Mouse (Mus musculus): Measurements from ENCODE around the gene H2afy. TPM values are rescaled to one million over a fixed set of nuclear protein-coding genes. Genes with fewer than 3 reads are reported as not detected.
A peak's percentile ranks its signal among the peaks of the same experiment; 100 is the strongest.
"Not testable (repeated sequence)": the region's sequence is repeated elsewhere in the genome, so short reads cannot be mapped to it uniquely, and the experiment has no call there.

The H2afy gene
- polyA plus RNA-seq, 1 experiment from 2014 or later, result 497 TPM

- DNase-seq (ENCODE audit: low spot score), result peak; percentile 79
- 14% methylated on average over 10 of the region's 10 CpGs for WGBS
- H3K4me1 ChIP-seq, result peaks cover 49% of the 10 kb centered on the region
- no peaks in the 10 kb centered on the region for H3K9me3 ChIP-seq
- peak overlapping the region; percentile 77 for H3K27ac ChIP-seq (replicated peaks)
- no peaks in the 10 kb centered on the region for H3K36me3 ChIP-seq (replicated peaks)
- H3K4me3 ChIP-seq, result peak overlapping the region; percentile 16; the same call in 1 of the 2 replicates
- H3K27me3 ChIP-seq (replicated peaks; ENCODE audit: low read depth, poor library complexity, severe bottlenecking), result peaks cover 15% of the 10 kb centered on the region
Measured at GRCm38 (mm10) chr13:56052781-56053180, 83.4 kb downstream of the H2afy start.

- peaks cover 46% of the 10 kb centered on the region for H3K4me1 ChIP-seq
- DNase-seq (ENCODE audit: low spot score), result no peak
- H3K27me3 ChIP-seq (replicated peaks; ENCODE audit: low read depth, poor library complexity, severe bottlenecking), result peaks cover 15% of the 10 kb centered on the region
- H3K4me3 ChIP-seq, result no peak overlapping the region
- H3K27ac ChIP-seq (replicated peaks), result peak overlapping the region; percentile 72; the same call in 1 of the 2 replicates
- H3K36me3 ChIP-seq (replicated peaks), result no peaks in the 10 kb centered on the region
- no peaks in the 10 kb centered on the region for H3K9me3 ChIP-seq
- 49% methylated on average over 6 of the region's 6 CpGs for WGBS
Measured at GRCm38 (mm10) chr13:56050246-56050645, 85.9 kb downstream of the H2afy start.

DNA sequence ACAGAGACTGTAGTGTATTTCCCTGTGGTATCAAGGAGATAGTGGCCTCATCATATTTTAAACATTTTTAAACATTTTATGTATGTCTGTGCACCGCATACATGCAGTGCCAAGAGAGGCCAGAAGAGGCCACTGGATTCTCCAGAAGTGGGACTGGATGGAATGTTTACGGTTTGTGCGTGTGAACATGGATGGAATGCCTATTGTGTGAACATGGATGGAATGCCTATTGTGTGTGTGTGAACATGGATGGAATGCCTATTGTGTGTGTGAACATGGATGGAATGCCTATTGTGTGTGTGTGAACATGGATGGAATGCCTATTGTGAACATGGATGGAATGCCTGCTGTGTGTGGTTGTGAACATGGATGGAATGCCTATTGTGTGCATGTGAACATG is 93.9 kb downstream of the H2afy start:
- 95% methylated on average over 3 of the region's 3 CpGs for WGBS
- no peak overlapping the region for H3K27ac ChIP-seq (replicated peaks)

DNA sequence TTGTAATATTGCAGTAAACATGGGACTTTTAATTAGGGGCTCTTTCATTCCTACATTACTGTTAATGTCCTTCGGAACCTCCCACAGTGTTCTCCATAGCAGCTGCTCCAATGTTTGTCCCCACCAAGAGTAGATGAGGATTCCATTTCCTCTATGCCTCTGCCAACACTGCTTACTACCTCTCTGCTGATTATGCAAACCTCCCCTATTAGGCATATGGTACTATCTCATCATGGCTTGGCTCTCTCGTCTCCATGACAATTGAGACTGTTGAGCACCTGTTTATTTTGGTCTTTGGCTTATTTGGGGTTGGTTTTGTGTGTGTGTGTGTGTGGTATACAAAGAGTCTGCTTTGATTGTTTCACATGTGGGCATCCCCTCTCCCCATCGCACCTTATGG is 95.5 kb downstream of the H2afy start:
- H3K9me3 ChIP-seq, result no peaks in the 10 kb centered on the region
- no peak overlapping the region for H3K4me3 ChIP-seq
- no peak overlapping the region for H3K27ac ChIP-seq (replicated peaks)
- H3K4me1 ChIP-seq, result peaks cover 4% of the 10 kb centered on the region
- no peak for DNase-seq (ENCODE audit: low spot score)
- 86% methylated on average over 3 of the region's 3 CpGs for WGBS
- H3K36me3 ChIP-seq (replicated peaks), result no peaks in the 10 kb centered on the region
- no peaks in the 10 kb centered on the region for H3K27me3 ChIP-seq (replicated peaks; ENCODE audit: low read depth, poor library complexity, severe bottlenecking)

More for the DNA sequence above, 93.9 kb downstream of the H2afy start:
- no peak for DNase-seq (ENCODE audit: low spot score)
- Histone ChIP-seq H3K4me1 (peaks cover 4% of the 10 kb centered on the region), H3K36me3 (replicated peaks) (no peaks in the 10 kb centered on the region), H3K27me3 (replicated peaks; ENCODE audit: low read depth, poor library complexity, severe bottlenecking) (no peaks in the 10 kb centered on the region), H3K4me3 (no peak overlapping the region), H3K9me3 (no peaks in the 10 kb centered on the region)

GRCm38 (mm10) chr13:56039610-56040371 is 96.4 kb downstream of the H2afy start:
- Histone ChIP-seq H3K36me3 (replicated peaks) (no peaks in the 10 kb centered on the region), H3K27me3 (replicated peaks; ENCODE audit: low read depth, poor library complexity, severe bottlenecking) (no peaks in the 10 kb centered on the region), H3K4me1 (peaks cover under 1% of the 10 kb centered on the region), H3K4me3 (no peak overlapping the region), H3K9me3 (no peaks in the 10 kb centered on the region), H3K27ac (replicated peaks) (no peak overlapping the region)
- WGBS, result 85% methylated on average over 10 of the region's 10 CpGs
- no peak for DNase-seq (ENCODE audit: low spot score)

GRCm38 (mm10) chr13:56029006-56029405 is 107.2 kb downstream of the H2afy start:
- H3K27ac ChIP-seq (replicated peaks), result no peak overlapping the region
- 80% methylated on average over 4 of the region's 4 CpGs for WGBS
- no peaks in the 10 kb centered on the region for H3K36me3 ChIP-seq (replicated peaks)
- no peaks in the 10 kb centered on the region for H3K27me3 ChIP-seq (replicated peaks; ENCODE audit: low read depth, poor library complexity, severe bottlenecking)
- no peaks in the 10 kb centered on the region for H3K9me3 ChIP-seq
- no peak overlapping the region for H3K4me3 ChIP-seq
- H3K4me1 ChIP-seq, result peaks cover 37% of the 10 kb centered on the region
- DNase-seq (ENCODE audit: low spot score), result no peak

GRCm38 (mm10) chr13:56027996-56028395 is 108.2 kb downstream of the H2afy start:
- H3K4me1 ChIP-seq, result peaks cover 40% of the 10 kb centered on the region
- DNase-seq (ENCODE audit: low spot score); H3K4me3 ChIP-seq; H3K27ac ChIP-seq (replicated peaks); H3K36me3 ChIP-seq (replicated peaks); H3K27me3 ChIP-seq (replicated peaks; ENCODE audit: low read depth, poor library complexity, severe bottlenecking); H3K9me3 ChIP-seq: not testable (repeated sequence)
- 74% methylated on average over 5 of the region's 5 CpGs for WGBS

DNA sequence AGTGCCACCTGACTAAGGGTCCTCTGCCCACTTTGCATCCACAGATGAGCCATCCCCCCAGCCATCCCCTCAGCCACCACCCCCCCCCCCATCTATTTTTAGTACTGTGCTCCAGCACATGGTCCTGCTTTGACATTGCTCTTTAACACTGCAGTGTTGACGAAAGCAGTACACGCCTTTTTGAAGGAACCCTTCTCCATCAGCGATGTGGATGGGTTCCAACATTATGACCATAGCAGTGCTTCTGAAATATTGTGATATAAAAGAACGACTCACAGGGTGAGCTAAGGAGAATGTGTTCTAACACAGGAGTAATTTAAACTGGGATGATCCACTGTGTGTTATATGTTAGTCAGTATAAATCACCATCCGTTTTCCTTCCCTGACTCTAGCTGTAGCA is 109.5 kb downstream of the H2afy start:
- no peak for DNase-seq (ENCODE audit: low spot score)
- Histone ChIP-seq H3K36me3 (replicated peaks) (no peaks in the 10 kb centered on the region), H3K4me1 (peaks cover 31% of the 10 kb centered on the region), H3K9me3 (no peaks in the 10 kb centered on the region), H3K27ac (replicated peaks) (no peak overlapping the region), H3K4me3 (no peak overlapping the region), H3K27me3 (replicated peaks; ENCODE audit: low read depth, poor library complexity, severe bottlenecking) (no peaks in the 10 kb centered on the region)
- WGBS, result 90% methylated on average over 5 of the region's 5 CpGs

DNA sequence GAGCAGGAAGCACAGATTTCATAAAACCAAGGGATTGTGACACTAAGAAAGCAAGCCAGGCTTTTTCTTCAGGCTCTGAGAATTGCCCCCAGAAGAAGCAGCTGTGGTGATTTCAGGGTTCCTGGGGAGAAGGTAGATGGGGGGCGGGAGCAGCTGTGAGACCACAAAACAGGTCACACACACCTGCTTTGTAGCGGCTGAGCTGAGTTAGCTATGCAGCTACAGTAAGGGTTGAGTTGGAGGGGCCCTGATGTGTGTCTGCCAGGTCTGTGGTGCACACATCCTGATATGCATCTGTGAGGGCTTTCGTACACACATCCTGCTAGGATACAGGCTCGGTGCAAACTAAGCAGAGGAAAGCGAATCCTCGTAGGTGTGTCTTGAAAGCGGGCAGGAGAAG is 110.1 kb downstream of the H2afy start:
- no peak for DNase-seq (ENCODE audit: low spot score)
- H3K27ac ChIP-seq (replicated peaks), result no peak overlapping the region; the same call in 1 of the 2 replicates
- H3K4me3 ChIP-seq, result no peak overlapping the region
- no peaks in the 10 kb centered on the region for H3K27me3 ChIP-seq (replicated peaks; ENCODE audit: low read depth, poor library complexity, severe bottlenecking)
- no peaks in the 10 kb centered on the region for H3K36me3 ChIP-seq (replicated peaks)
- peaks cover 31% of the 10 kb centered on the region for H3K4me1 ChIP-seq
- H3K9me3 ChIP-seq, result no peaks in the 10 kb centered on the region
- WGBS, result 82% methylated on average over 7 of the region's 7 CpGs

- Histone ChIP-seq H3K9me3 (no peaks in the 10 kb centered on the region), H3K4me1 (peaks cover 31% of the 10 kb centered on the region), H3K36me3 (replicated peaks) (no peaks in the 10 kb centered on the region), H3K27ac (replicated peaks) (peak overlapping the region; percentile 5; the same call in 1 of the 2 replicates), H3K27me3 (replicated peaks; ENCODE audit: low read depth, poor library complexity, severe bottlenecking) (no peaks in the 10 kb centered on the region), H3K4me3 (no peak overlapping the region)
- 57% methylated on average over 14 of the region's 14 CpGs for WGBS
- DNase-seq (ENCODE audit: low spot score), result peak; percentile 35
Measured at GRCm38 (mm10) chr13:56025027-56025410, 111.1 kb downstream of the H2afy start.

DNA sequence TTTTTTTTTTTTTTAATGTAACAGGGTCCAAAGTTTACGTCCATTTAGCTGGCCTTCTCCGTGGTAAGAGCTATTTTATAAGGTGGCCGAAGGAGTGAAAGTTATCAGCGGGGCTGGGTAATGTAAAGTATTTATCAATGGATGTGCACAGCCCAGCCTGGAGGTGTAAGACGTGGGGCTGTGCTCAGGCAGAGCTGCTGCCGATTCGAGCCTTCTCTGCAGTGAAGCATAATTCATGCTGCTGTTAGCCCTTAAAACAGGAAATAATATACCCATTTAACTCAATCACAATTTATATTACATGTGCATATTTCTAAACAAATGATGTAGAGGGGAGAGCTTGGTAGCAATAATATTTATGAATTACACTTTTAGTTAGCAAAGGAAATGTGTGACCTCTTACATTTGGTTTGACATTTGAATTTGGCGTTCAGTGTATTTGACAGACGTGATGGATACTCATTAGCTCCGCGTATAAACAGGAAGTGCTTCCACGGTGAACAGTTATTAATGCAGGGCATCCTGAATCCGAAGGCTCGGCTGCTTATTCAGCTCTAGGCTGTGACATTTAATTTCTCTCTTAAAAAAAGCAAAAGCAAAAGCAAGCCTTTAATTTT is 111.6 kb downstream of the H2afy start:
- H3K9me3 ChIP-seq, result no peaks in the 10 kb centered on the region
- H3K27me3 ChIP-seq (replicated peaks; ENCODE audit: low read depth, poor library complexity, severe bottlenecking), result no peaks in the 10 kb centered on the region
- H3K4me3 ChIP-seq, result no peak overlapping the region
- H3K36me3 ChIP-seq (replicated peaks), result no peaks in the 10 kb centered on the region
- no peak for DNase-seq (ENCODE audit: low spot score)
- H3K4me1 ChIP-seq, result peaks cover 31% of the 10 kb centered on the region
- H3K27ac ChIP-seq (replicated peaks), result no peak overlapping the region
- WGBS, result 61% methylated on average over 14 of the region's 14 CpGs

All from embryonic facial prominence, embryonic 10.5 days (tissue).